Mouse (Mus musculus) ES-Bruce4 (cell line): ENCODE measurements around the gene Hdac5.

Experiments used
- CTCF ChIP-seq: IDR thresholded peaks from one replicate; pipeline ENCODE4 v1.8.1; 2011; ENCODE audit warnings: low read depth, low read length
- EP300 ChIP-seq: IDR thresholded peaks from 2 replicates; pipeline ENCODE4 v1.6.1; 2011; ENCODE audit warnings: low read depth, low read length; ENCODE audit not compliant: insufficient read depth

DNA sequence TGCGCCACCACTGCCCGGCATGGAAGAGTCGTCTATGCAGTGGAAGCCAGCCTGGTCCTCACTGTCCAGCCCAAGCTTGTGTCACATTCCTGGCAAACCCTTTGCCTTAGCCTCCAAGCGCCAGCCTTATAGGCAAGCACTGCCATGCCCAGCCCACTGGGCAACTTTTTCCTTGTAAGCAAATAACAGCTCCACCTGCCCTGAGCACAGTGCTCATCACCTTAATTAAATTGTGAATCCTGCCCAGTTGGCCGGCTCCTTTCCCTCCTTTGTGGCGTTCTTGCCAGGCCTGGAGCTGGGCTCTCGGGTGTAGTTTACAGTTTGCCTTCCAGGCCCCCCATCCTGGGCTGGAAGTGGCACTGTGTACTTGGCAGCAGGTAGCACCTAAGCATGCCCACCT is 33.2 kb upstream of the Hdac5 start:
- TF ChIP-seq EP300 = no peak
- no peak for TF ChIP-seq CTCF
